Mouse (Mus musculus) Patski (cell line): ENCODE measurements at regions not wholly inside any gene's neighbourhood (a gene's known extent, or its start where the extent isn't known, plus 50 kb on each side); places are given as distances from the start of the nearest gene placed in this dataset.
"Not testable (repeated sequence)": the region's sequence is repeated elsewhere in the genome, so short reads cannot be mapped to it uniquely, and the experiment has no call there.

Experiments used
- ATAC-seq: fragments of 100-300 bp; one replicate; pipeline ENCODE4 v1.8.0; 2021
- CTCF ChIA-PET: fragments of 350-600 bp; sonication (Branson Sonifier 250); formaldehyde crosslinking; loops from one replicate; lab custom pipeline; 2022; ENCODE audit warnings: inconsistent platforms; lab: Charles Lee
- POLR2A ChIA-PET: fragments of 350-600 bp; sonication (Branson Sonifier 250); formaldehyde crosslinking; loops from one replicate; lab custom pipeline; 2022; ENCODE audit warnings: antibody characterized with exemption, inconsistent platforms; lab: Charles Lee
- DNase-seq: peaks from one replicate; pipeline ENCODE4 v3.0.0-alpha.2; 2011; ENCODE audit warnings: low read depth, low spot score
- H3K27me3 ChIP-seq: fragments of 371-371 bp; one replicate; pipeline ENCODE4 v1.5.1; 2021
- CTCF ChIP-seq: fragments of 100-300 bp; IDR thresholded peaks from one replicate; pipeline ENCODE4 v1.5.1; 2021
- in situ Hi-C: fragments of 300-500 bp; cut with MboI; formaldehyde crosslinking; loops from 3 replicates; pipeline ENCODE4 v1.11.1; 2018; ENCODE audit warnings: low pct_unique_long_range_greater_than_20kb, mixed read lengths

DNA sequence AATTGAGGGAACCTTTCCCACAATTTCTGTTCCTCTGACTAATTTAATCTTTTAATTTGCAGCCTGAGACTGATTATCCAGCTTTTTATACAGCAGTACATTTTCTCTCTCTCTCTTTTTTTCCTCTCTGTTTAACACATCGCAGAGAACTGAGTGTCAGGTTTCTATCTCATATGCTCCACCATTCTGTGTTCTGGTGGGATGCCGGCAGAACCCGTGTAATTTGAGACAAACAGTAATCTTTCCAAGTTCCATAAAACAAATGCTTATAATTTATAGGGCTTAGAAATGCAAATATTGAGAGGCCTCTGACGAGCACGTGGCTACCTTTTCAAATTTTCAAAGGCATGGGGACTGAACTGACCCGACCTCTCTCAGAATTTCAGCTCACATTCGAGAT is 59.1 kb downstream of the Zbtb18 start:
- TF ChIP-seq CTCF = no peak
- no peaks in the 10 kb centered on the region for H3K27me3 ChIP-seq
- CTCF ChIA-PET = no interaction called here
- ATAC-seq (no peak), DNase-seq (no peak)
- in situ Hi-C loops = no loop called here
- POLR2A ChIA-PET = no interaction called here

DNA sequence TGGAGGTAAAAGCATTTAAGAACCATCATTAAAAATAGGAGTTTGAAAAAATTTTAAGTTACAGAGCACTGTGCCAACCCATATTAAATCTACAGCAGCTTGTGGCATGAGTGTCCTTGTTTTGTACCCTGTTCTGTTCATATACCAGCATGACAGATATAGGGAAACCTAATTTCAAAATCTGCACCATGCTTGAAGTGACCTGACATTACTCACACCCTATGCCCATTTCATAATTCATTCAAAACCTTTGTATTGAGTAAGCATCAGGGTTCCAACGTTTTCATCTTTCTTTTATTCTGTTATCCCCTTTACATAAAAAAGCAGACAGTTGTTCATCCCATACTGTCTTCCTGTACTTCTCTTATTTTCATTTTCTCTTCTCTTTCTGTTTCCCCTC is 61.8 kb downstream of the Zbtb18 start:
- CTCF ChIA-PET = interaction anchor here (1.5 kb wide), 1 partner anchor 26 kb away, joined by 4 read pairs; no protein-coding TSS in a partner anchor

DNA sequence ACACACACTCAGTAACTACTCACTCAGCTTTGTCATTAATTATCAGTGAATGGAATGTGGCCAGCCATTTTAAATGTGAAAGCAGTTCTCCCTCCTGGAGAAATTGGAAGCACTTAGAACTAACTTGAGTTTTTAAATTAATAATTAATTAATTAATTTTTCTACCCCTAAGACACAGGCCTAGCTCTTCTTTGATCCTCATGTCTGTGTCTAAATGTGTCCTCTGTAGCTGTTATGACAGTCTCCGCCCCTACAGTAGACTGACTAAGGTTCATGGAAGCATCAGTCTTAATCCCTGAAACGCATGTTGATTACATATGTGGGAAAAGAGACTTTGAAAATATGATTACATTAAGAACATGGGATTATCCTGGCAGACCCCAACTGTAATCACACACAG is 62.6 kb downstream of the Zbtb18 start:
- POLR2A ChIA-PET = no interaction called here
- no peak for ATAC-seq
- TF ChIP-seq CTCF = no peak

More for the DNA sequence above, 61.8 kb downstream of the Zbtb18 start:
- no peak for TF ChIP-seq CTCF
- POLR2A ChIA-PET = no interaction called here
- in situ Hi-C loops = no loop called here
- no peaks in the 10 kb centered on the region for H3K27me3 ChIP-seq
- DNase-seq = no peak
- ATAC-seq = no peak

DNA sequence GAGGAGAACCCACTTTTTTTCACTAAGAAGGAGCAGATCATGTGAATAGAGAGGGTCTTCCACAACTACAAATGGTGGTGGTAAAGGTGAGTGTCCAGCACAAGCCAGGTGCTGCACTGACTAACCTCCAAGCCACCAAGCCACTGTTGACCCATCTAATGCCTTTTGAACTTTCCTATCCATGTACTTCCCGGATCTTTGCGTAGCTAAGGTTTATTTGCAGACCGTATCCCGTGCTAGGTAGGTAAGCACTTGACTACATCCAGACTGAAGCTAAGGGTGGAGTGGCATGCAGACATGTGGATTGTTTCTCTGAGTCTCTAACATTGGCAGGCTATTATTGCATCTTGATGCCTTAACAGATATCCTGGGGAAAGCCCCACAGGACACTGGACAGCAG is 65.2 kb downstream of the Zbtb18 start:
- in situ Hi-C loops, POLR2A ChIA-PET, ATAC-seq: not testable (repeated sequence)

More for the DNA sequence above, 62.6 kb downstream of the Zbtb18 start:
- CTCF ChIA-PET = interaction anchor here (1.5 kb wide), 1 partner anchor 25 kb away, joined by 4 read pairs; no protein-coding TSS in a partner anchor
- in situ Hi-C loops = no loop called here
- no peaks in the 10 kb centered on the region for H3K27me3 ChIP-seq
- no peak for DNase-seq

DNA sequence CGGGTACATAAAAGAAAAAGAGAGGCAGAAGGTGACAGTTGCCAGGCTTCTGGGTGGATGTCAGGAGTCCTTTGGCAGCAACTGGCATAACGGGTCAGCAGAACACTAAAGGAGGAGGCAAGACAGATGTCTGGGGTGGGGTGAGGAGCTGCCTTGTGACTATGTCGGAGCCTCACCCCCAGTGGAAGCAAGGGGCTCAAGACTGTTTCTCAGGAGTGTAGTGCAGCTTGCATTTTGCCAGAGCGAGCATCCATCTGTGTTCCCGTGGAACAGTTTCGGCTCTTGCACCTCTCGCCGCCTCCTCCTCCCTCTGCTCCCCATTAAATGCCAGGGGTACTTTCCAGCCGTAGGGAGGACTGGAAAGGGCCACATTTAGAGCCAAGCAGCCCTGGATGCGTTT is 67.6 kb downstream of the Zbtb18 start:
- ChIA-PET CTCF (no interaction called here), POLR2A (no interaction called here)
- DNase-seq (no peak), ATAC-seq (no peak)
- in situ Hi-C loops = no loop called here
- no peak for TF ChIP-seq CTCF
- H3K27me3 ChIP-seq = no peaks in the 10 kb centered on the region

More for the DNA sequence above, 65.2 kb downstream of the Zbtb18 start:
- H3K27me3 ChIP-seq, CTCF ChIA-PET, DNase-seq: not testable (repeated sequence)

DNA sequence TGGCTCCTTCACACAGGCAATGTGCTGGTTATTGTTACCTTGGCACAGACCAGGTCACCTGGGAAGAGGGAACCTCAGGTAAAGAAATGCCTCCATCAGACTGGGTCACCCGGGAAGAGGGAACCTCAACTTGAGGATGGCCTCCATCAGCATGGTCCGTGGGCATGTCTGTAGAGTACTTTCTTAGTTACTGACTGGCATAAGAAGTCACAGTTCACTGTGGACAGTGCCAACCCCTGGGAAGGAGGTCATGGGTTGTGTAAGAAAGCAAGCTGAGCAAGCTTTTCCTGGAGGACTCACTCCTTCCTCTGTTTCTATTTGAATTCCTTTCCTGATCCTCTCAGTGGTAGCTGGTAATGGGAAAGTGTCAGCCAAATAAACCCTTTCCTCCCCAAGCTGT is 70.0 kb downstream of the Zbtb18 start:
- in situ Hi-C loops = no loop called here
- no peaks in the 10 kb centered on the region for H3K27me3 ChIP-seq
- DNase-seq = no peak
- CTCF ChIA-PET = interaction anchor here (0.6 kb wide), 1 partner anchor 12 kb away, joined by 3 read pairs; no protein-coding TSS in a partner anchor
- no peak for TF ChIP-seq CTCF
- ATAC-seq = no peak
- POLR2A ChIA-PET = no interaction called here

DNA sequence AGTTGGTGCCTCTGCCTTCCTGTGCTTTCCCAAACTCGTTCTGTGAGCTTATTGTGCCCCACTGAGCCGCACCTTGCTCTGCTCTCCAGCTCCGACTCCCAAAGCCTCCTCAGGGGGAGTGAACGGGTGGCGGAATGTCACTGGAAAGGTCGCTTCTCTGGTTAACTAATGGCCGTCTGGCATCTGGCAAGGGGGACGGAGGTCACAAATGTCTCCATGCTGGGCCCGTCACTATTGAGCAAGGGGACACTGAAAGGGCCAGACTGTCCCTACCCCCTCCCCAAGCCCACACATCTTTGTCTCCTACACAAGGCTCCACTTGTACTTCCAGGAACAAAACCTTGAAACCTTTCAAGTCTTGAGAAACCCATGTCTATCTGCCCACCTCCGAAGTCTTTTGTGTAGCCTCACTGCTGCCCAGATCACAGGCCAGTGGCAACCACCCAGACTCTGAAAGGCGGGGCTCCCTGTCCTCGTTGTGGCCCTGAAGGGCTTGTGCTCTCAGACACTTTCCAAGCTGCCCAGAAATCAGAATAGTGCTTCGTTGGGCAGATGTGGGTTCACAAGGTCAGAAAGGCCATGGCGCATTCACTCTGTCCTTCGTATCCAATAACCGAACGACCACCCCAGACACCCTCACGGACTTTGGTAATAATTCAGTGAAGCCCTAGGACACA is 75.9 kb downstream of the Zbtb18 start:
- no peak for ATAC-seq
- POLR2A ChIA-PET = no interaction called here

DNA sequence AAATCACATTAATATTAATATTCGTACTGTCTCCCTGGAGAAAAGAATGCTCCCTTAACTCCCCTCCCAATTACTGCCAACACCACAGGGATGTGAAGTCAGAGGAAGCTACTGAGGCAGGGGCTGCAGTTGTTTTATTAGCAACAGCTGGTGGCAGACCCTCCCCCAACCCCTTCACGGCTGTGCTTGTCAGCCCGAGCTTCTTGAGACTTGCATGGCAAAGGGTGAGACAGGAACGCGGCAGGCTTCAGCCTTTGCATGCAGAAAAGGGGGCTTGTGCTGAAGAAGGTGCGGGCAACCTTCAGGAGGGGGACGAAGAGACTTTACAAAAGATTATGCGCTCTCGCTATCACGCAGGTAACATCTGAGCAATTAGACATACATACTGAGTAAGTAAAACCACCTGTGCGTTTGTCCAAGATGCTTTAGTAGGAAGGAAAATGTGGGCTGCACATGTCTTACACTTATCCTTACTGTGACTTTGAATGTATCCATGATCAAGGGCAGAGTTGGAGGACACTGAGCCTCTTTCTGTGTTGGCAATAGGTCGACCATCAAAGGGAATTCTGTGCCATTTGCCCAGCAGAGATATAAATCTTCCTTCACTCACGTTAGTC is 76.9 kb downstream of the Zbtb18 start:
- ATAC-seq = no peak
- CTCF ChIA-PET = no interaction called here

More for the DNA sequence above, 75.9 kb downstream of the Zbtb18 start:
- no peak for DNase-seq
- no peaks in the 10 kb centered on the region for H3K27me3 ChIP-seq
- CTCF ChIA-PET = no interaction called here
- in situ Hi-C loops = no loop called here
- TF ChIP-seq CTCF = no peak

DNA sequence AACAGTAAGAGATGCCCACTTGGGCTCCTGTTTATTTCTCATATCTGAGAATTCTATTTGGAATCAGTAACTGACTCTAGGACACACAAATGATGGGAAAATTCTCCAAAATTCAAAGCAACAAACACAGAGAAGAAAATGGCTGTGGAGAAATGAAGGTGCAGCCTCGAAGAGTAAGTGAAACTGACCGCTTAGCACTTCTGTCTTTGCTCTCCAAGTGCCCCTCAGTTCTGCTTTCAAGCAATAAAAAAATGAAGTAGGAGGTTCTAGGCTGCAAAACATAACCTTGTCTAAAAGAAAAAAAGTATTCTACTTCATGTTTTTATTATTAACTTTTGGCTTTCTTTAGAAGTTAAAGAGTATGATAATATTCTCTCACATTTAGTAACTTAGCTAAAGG is 79.0 kb downstream of the Zbtb18 start:
- ChIA-PET CTCF (no interaction called here), POLR2A (no interaction called here)
- in situ Hi-C loops = no loop called here
- no peak for ATAC-seq
- no peak for TF ChIP-seq CTCF
- DNase-seq = no peak
- H3K27me3 ChIP-seq = no peaks in the 10 kb centered on the region

More for the DNA sequence above, 76.9 kb downstream of the Zbtb18 start:
- POLR2A ChIA-PET = no interaction called here
- TF ChIP-seq CTCF = no peak
- in situ Hi-C loops = no loop called here
- no peak for DNase-seq
- no peaks in the 10 kb centered on the region for H3K27me3 ChIP-seq

DNA sequence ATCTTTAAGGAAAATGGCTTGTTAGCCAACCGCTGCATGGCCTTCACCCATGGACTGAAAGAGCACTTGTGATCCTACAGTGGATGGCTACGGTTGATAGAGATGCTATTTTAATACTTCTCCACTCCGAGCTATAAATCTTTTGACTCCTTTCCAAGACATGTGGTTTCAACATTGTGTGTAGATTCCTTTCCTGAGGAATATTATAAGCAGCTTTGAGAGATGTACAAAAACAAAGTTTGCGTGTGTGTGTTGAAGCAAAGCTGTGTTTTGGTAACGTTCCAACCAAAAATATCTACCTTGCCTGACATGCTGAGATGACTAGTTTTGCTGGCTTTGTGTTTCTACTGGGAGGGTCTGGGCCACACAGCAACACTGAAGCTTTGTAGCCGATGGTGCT is 83.0 kb downstream of the Zbtb18 start:
- TF ChIP-seq CTCF = no peak
- DNase-seq = peak; percentile 19
- CTCF ChIA-PET = interaction anchor here (1.1 kb wide), 1 partner anchor 13 kb away, joined by 4 read pairs; no protein-coding TSS in a partner anchor
- H3K27me3 ChIP-seq = no peaks in the 10 kb centered on the region
- POLR2A ChIA-PET = no interaction called here
- ATAC-seq = peak; percentile 47
- in situ Hi-C loops = no loop called here

DNA sequence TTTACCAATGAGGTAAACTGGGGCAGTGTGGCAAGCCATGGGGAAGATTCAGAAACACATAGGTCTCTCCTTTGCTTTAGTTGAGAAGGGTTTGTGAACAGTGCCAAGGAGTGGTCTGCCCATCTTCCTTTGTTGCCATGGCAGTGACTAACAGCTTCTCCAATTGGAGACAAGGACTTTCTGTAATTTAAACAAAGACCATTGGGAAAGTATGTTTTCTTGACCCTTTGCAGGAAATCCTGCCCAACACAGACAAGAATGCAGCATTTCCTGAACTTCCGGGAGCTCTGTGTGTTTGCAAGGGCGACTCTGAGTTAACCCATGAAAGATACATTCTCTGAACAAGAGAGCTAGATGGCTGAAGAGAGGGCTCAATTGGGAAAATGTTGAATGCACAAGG is 89.6 kb downstream of the Zbtb18 start:
- H3K27me3 ChIP-seq = no peaks in the 10 kb centered on the region
- TF ChIP-seq CTCF = no peak
- CTCF ChIA-PET = no interaction called here
- in situ Hi-C loops = no loop called here
- POLR2A ChIA-PET = no interaction called here
- DNase-seq (no peak), ATAC-seq (no peak)
